Mouse (Mus musculus): ENCODE results near the gene Nr2c1. TPM values are rescaled to one million over a fixed set of nuclear protein-coding genes. Genes with fewer than 3 reads are reported as not detected.

Gene Nr2c1
- 4.8 TPM for polyA plus RNA-seq (2014; fragmentation: Illumina TruSeq; extraction: RNeasy Lipid Tissue Mini Kit (QIAGEN cat#74804); ENCODE audit: low read depth, low replicate concordance)

GRCm38 (mm10) chr10:94147756-94148531 is at the start of gene Nr2c1:
Gene Nr2c1 (plus strand): TSS chr10:94148023.

GRCm38 (mm10) chr10:94198482-94199405 is 50.9 kb downstream of the Nr2c1 start, which contains the start of gene Ndufa12:
Gene Ndufa12 (plus strand): TSS chr10:94198720.

Other genes starting within 250 kb of the Nr2c1 start
- gene Vezt, start 112.2 kb upstream of the Nr2c1 start, polyA plus RNA-seq (2014; fragmentation: Illumina TruSeq; extraction: RNeasy Lipid Tissue Mini Kit (QIAGEN cat#74804); ENCODE audit: low read depth, low replicate concordance), result 23.0 TPM
- gene Fgd6, start 112.0 kb upstream of the Nr2c1 start, polyA plus RNA-seq (2014; fragmentation: Illumina TruSeq; extraction: RNeasy Lipid Tissue Mini Kit (QIAGEN cat#74804); ENCODE audit: low read depth, low replicate concordance), result 4.0 TPM
- gene Ndufa12, start 50.7 kb downstream of the Nr2c1 start, polyA plus RNA-seq (2014; fragmentation: Illumina TruSeq; extraction: RNeasy Lipid Tissue Mini Kit (QIAGEN cat#74804); ENCODE audit: low read depth, low replicate concordance), result 1,061 TPM
- not detected for gene Gm4792, start 150.7 kb downstream of the Nr2c1 start, polyA plus RNA-seq (2014; fragmentation: Illumina TruSeq; extraction: RNeasy Lipid Tissue Mini Kit (QIAGEN cat#74804); ENCODE audit: low read depth, low replicate concordance)
- 21.0 TPM for gene Tmcc3, start 163.9 kb downstream of the Nr2c1 start, polyA plus RNA-seq (2014; fragmentation: Illumina TruSeq; extraction: RNeasy Lipid Tissue Mini Kit (QIAGEN cat#74804); ENCODE audit: low read depth, low replicate concordance)